Comparison of ENCODE assay signal across 8 mouse cellular contexts in the genomic region with DNA sequence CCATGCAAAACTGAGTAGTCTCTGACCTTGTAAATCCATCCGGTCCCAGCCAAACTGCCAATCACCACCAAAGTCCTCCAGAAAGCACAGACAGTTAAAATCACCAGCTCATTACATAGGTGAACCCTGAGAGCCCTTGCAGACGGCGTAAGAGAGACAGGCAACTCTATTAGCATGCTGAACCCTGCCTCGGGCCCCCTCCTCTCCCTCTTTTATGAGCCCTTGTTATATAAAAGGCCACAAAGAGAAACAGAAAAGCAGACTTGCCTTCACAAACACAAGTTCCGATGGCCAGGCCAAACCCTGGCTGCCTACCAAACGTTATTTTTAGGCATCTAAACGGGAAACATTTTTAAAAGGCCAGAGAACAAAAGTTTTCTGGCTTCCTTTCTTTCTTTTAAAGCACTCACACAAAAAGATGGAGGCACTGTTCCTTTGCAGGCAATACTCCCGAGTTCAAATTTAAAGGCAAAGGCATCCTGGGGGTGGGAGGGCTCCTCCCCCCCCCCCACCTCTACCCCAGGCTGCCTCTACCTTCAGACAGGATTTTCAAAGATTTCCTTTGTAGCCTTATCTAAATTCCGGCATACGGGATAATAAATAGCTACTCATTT. TPM values are rescaled to one million over a fixed set of nuclear protein-coding genes. Genes with fewer than 3 reads are reported as not detected.
DNase-seq lines count a peak whose midpoint lies in the region; ATAC-seq and TF ChIP-seq lines count a peak whose summit lies in the region.

No protein-coding gene starts in this region.

- H3K4me3 ChIP-seq in lung, embryonic 15.5 days: peak overlapping the region; percentile 70
- H3K4me3 ChIP-seq in embryonic facial prominence, embryonic 11.5 days (ENCODE audit: low read depth, low read length): peak overlapping the region; percentile 69
- H3K4me3 ChIP-seq in myocyte: no peak overlapping the region

- WGBS in lung, embryonic 15.5 days: 19% methylated on average over 10 of the region's 10 CpGs
- 18% methylated on average over 10 of the region's 10 CpGs for WGBS in embryonic facial prominence, embryonic 11.5 days

- H3K9me3 ChIP-seq in lung, embryonic 15.5 days: no peaks in the 10 kb centered on the region
- no peaks in the 10 kb centered on the region for H3K9me3 ChIP-seq in embryonic facial prominence, embryonic 11.5 days (replicated peaks; ENCODE audit: control insufficient read depth, low read length)

- DNase-seq in lung, adult 18-20 months: no peak
- DNase-seq in embryonic facial prominence, embryonic 11.5 days (ENCODE audit: low spot score): peak; percentile 13
- peak; percentile 30 to 56 for DNase-seq in heart, postnatal 14 days
- DNase-seq in kidney, postnatal 4 days: peak; percentile 21 to 32
- DNase-seq in MN1 (ENCODE audit: low spot score): no peak
- DNase-seq in frontal cortex, postnatal 14 days (ENCODE audit: low spot score in 2 of 2): no peak

- intact Hi-C loops in heart, postnatal 14 days (cut with DNase I): loop anchor here (1.0 to 5.0 kb wide), 3 partner anchors 23 to 70 kb away; a partner anchor contains a TSS

- H3K4me2 ChIP-seq in lung, embryonic 15.5 days: peak overlapping the region; percentile 100
- peak overlapping the region; percentile 97 for H3K4me2 ChIP-seq in embryonic facial prominence, embryonic 11.5 days (ENCODE audit: low read depth, low read length)
- H3K4me2 ChIP-seq in myocyte (ENCODE audit: low read depth): peak overlapping the region; percentile 100

- no peak overlapping the region for H3K9ac ChIP-seq in lung, embryonic 15.5 days
- peak overlapping the region; percentile 64; the same call in 1 of the 2 replicates for H3K9ac ChIP-seq in embryonic facial prominence, embryonic 11.5 days (replicated peaks; ENCODE audit: low read length)

- no peak overlapping the region for H3ac ChIP-seq in myocyte (ENCODE audit: control insufficient read depth, insufficient read length)

- no peaks in the 10 kb centered on the region for H3K79me2 ChIP-seq in myocyte (ENCODE audit: control insufficient read depth, insufficient read depth)

- no peak for TF ChIP-seq POLR2A in myocyte (IDR thresholded peaks at IDR 0.05; ENCODE audit: insufficient read length, low read depth)

- no peaks in the 10 kb centered on the region for H3K36me3 ChIP-seq in lung, embryonic 15.5 days
- H3K36me3 ChIP-seq in embryonic facial prominence, embryonic 11.5 days (replicated peaks; ENCODE audit: control insufficient read depth, insufficient read depth, low read depth, low read length): no peaks in the 10 kb centered on the region
- no peaks in the 10 kb centered on the region for H3K36me3 ChIP-seq in myocyte (ENCODE audit: control insufficient read depth, insufficient read depth)

- ATAC-seq in lung, embryonic 15.5 days (ENCODE audit: borderline replicate concordance, extremely low read depth, low FRiP score, low TSS enrichment): no peak
- no peak for ATAC-seq in embryonic facial prominence, embryonic 11.5 days (replicated peaks; ENCODE audit: insufficient number of reproducible peaks, low FRiP score, low TSS enrichment, low read depth)

- H3K27me3 ChIP-seq in lung, embryonic 15.5 days: peaks cover 32% of the 10 kb centered on the region
- H3K27me3 ChIP-seq in embryonic facial prominence, embryonic 11.5 days (ENCODE audit: control insufficient read depth, insufficient read depth, low read length): peaks cover 2% of the 10 kb centered on the region; the same call in 1 of the 2 replicates
- H3K27me3 ChIP-seq in myocyte (ENCODE audit: control insufficient read depth, insufficient read depth, insufficient read length): peaks cover 66% of the 10 kb centered on the region

- H3K27ac ChIP-seq in lung, embryonic 15.5 days: 0 out of 2 replicates have a peak overlapping the region, but pooled peaks have one; percentile 34
- H3K27ac ChIP-seq in embryonic facial prominence, embryonic 11.5 days (replicated peaks; ENCODE audit: low read depth, low read length): peak overlapping the region; percentile 66

- peaks cover 22% of the 10 kb centered on the region for H3K4me1 ChIP-seq in lung, embryonic 15.5 days
- H3K4me1 ChIP-seq in embryonic facial prominence, embryonic 11.5 days (ENCODE audit: control insufficient read depth, insufficient read depth, low read length): peaks cover 5% of the 10 kb centered on the region

TF ChIP-seq in myocyte, 11 proteins besides CTCF, POLR2A, EP300 and RAD21:
- TF ChIP-seq USF1 (IDR thresholded peaks at IDR 0.05; ENCODE audit: low read depth) (no peak), SRF (IDR thresholded peaks at IDR 0.05; ENCODE audit: control insufficient read depth, insufficient read length, low read depth) (no peak), CEBPB (IDR thresholded peaks at IDR 0.05; ENCODE audit: insufficient read depth, poor library complexity, severe bottlenecking) (no peak), MYOD1 (IDR thresholded peaks at IDR 0.05; ENCODE audit: control insufficient read depth in 1 of 3, insufficient read length in 2 of 3, low read depth in 2 of 3) (no peak), TCF12 (IDR thresholded peaks at IDR 0.05; ENCODE audit: insufficient read depth, poor library complexity, severe bottlenecking) (no peak), REST (IDR thresholded peaks at IDR 0.05; ENCODE audit: insufficient read depth, insufficient read length) (no peak), E2F4 (IDR thresholded peaks at IDR 0.05; ENCODE audit: insufficient read depth) (no peak), POLR2AphosphoS2 (IDR thresholded peaks at IDR 0.05; ENCODE audit: insufficient read length, low read depth) (no peak)
TF ChIP-seq in myocyte: peak in this region for 0.

RNA-seq across cellular contexts. Expression of a gene that starts 3.3 kb away (rescaled TPM):
- polyA plus RNA-seq in lung, embryonic 15.5 days (2015; fragmentation: Nextera tagmentation; extraction: Ambion mirVana): 0.24 and 0.67 TPM in 2 replicates
- polyA plus RNA-seq in embryonic facial prominence, embryonic 11.5 days (2014; fragmentation: Nextera tagmentation; extraction: Ambion mirVana): 4.4 and 4.8 TPM in 2 replicates
- 1 to 10 TPM; 1.4 to 1.6 TPM for total RNA-seq in heart, postnatal 14 days (2021)
- polyA plus RNA-seq in myocyte (2012; fragmentation: generic; extraction: Trizol): 0.18 TPM

Comparison
In these comparisons a context has a peak if more than half of its experiments do, and no peak if none do; other contexts are left out.
1. DNase-seq: peak in embryonic facial prominence, embryonic 11.5 days (single experiment), heart, postnatal 14 days (2 of 2) and kidney, postnatal 4 days (2 of 2); none in lung, adult 18-20 months (0 of 2), MN1 (single experiment) and frontal cortex, postnatal 14 days (0 of 2).
2. Peak in every context shown above with its lines, with median percentiles within 50 percentile points of each other: H3K4me2 ChIP-seq.